Mouse (Mus musculus) left cerebral cortex, postnatal 10 days (tissue): Measurements from ENCODE around the gene Nol9. TPM values are rescaled to one million over a fixed set of nuclear protein-coding genes. Genes with fewer than 3 reads are reported as not detected.

Source experiments
- DNase-seq, 2 experiments: peaks; one replicate each; pipeline ENCODE4 v3.0.0; 2021 to 2022; ENCODE audit warnings: low spot score in 2 of 2, mixed read lengths in 1 of 2; ENCODE audit errors: extremely low spot score in 1 of 2
- intact Hi-C: fragments of 180-260 bp; cut with DNase I; formaldehyde crosslinking; loops from one replicate; pipeline ENCODE4 v1.15.1; 2025
- total RNA-seq, 2 experiments: library from RNA; stranded (reverse); gene quantifications; 2 replicates each; pipeline ENCODE4 v1.2.3; 2021

Gene Nol9
- total RNA-seq, 2 experiments from 2014 or later = 25.3 to 27.7 TPM

GRCm38 (mm10) chr4:152083611-152084220 is 44.6 kb downstream of the Nol9 start:
- peak in 1 of 2 experiments; percentile 38 for DNase-seq
- intact Hi-C loops = no loop called here

DNA sequence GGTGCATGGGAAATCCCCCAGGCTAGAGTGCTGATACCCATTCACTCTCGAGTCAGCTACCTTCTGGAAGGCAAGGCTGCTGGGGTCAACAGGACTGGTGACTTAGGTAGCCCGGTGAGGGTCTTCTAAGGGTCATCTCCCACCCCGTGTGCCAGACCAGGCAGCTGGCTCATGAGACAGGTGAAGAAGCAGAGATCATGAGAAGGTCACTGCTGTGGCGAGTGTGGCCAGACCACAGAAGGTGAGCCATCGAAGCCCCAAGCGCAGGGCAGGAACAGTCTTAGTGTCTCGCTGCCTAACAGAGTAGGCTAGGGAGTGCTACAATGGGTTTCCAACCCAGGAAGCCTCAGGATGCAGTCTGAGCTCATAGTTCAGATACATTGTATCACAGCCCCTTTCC is 45.5 kb downstream of the Nol9 start:
- no peak for DNase-seq
- intact Hi-C loops = no loop called here

- intact Hi-C loops = no loop called here
- peak in 1 of 2 experiments; percentile 81 for DNase-seq
Observed at GRCm38 (mm10) chr4:152086505-152087210, 47.5 kb downstream of the Nol9 start.

- intact Hi-C loops = no loop called here
- DNase-seq = no peak
Observed at GRCm38 (mm10) chr4:152087211-152088081, 48.3 kb downstream of the Nol9 start.

GRCm38 (mm10) chr4:152088133-152088532 is 49.0 kb downstream of the Nol9 start:
- peak in 1 of 2 experiments; percentile 57 for DNase-seq
- intact Hi-C loops = no loop called here

DNA sequence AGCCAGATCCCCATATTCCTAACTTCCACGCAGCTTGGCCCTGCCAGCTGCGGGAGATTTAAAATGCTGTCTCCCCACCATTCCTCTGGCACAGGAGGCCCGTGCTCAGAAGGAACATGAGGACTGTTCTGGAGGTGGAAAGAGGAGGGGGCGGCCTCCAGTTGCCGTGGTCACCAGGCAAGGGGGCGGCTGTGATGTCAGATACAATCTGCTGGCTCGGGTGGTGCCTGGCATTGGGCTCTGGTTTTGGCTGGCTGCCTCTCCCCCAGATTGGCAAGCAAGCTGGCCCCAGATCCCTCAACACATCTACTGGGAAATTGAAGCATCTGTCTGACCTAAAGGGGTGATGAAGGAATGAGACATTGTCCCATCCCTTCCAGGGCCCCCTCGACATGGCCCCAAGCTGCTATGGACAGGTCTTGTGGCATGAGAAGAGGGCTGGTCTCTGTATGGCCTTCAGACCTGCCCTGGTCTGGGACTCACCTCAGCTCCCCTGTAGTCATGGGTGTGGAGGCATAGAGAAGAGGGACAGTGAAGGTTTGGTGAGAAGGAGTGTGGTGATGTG is 49.5 kb downstream of the Nol9 start:
- intact Hi-C loops = no loop called here
- peak; percentile 73 to 83 for DNase-seq

DNA sequence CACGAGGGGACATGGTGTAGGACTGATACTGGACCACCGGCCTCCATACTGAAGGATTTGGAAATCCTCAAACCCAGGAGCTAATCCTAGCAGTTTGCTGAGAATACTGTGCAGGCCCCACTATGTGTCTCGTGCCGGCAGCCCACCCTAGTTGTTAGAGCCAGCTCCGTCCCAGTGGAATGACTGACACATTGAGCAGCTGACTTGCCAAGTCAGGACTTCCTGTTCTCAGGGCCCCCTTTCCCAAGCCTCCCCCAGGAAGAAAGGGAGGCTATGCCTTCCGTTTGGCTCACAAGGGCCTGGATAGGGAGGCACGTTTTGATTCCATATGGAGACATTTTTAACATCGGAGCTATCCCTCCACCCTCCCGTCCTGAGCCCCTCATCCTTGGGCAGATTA is 51.1 kb downstream of the Nol9 start:
- intact Hi-C loops = no loop called here
- no peak for DNase-seq

- no peak for DNase-seq
- intact Hi-C loops = no loop called here
Observed at GRCm38 (mm10) chr4:152092751-152093293, 53.7 kb downstream of the Nol9 start.

DNA sequence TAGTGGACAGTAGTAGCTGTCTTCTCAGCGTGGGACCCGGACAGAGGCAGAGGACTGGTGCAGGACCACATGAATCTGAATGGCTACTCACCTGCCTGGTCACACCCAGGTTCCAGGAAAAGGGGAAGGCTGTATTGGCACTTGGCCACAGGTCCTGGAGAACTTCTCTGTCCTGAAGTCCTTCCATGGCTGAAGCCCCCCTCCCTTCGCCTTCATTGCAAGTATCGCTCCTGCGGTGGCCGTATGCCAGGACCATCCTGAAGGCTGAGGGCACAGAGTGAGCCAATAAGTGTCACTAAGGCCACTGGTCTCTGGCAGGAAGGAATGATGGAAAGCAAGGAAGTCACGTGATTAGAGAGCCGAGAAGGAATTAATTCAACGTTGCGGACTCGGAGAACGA is 55.1 kb downstream of the Nol9 start:
- peak in 1 of 2 experiments; percentile 58 for DNase-seq
- intact Hi-C loops = no loop called here

DNA sequence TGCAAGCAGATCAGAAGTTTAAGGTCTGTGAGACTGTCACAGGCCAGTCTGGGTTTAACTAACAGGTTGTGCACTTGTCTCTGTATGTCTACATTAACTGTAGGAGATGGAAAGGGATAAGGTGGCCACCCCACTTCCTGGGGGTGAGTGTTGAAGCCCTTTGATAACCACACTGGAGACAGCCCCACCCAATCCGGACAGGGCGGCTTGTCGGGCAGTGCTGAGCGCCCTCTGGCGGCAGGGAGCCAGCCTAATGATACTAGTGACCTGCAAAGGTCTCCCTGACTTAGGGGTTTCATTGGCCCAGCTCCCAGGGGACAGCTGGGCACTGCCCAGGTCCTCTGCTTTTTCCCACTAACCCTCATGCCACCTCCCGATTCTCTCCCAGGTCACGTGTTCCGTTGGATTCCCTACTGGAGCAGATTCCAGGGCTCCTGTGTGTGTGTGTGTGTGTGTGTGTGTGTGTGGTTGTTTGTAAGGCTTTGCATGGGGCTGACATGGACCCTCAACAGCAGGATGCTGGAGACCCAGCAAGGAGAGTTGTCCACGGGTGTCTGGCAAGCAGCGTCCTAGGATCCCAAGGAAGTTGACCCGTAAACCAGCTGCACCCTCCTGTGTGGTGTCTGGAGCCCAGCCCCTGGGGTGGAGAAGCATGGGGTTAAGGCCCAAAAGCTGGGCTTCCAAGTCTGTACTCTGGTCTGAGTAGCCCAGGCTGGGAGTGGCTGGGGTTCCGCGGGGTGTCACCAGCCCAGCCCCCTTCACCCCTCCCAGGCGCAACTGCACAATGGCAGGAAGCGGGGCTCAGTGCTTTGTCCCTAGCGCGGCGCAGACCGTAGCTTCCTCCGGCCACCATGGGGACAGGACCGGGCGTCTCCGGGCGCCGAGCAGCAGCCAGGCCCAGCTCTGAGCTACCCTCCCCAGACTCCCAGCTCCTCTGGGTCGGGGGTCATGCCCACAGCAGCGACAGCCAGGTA is 57.1 kb downstream of the Nol9 start:
- intact Hi-C loops = no loop called here
- peak in 1 of 2 experiments; percentile 90 for DNase-seq

DNA sequence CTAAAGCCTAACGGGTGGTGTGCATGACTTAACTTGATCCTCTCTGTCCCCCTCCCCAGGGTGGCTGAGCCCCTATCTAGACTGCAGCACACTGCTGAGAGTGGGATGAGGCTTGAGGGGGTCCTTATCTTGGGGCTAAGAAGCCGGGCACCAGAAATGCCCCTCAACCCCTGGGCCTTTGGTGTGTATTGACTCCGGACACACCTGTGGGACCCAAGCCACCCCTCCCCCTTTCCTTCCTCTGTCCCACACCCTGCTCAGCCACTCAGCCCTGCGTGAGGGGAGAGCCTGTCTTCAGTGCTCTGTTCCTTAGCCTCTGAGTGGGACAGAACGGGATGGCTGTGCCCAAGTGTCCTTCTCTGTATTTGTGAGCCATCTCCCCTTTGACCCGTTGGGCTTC is 57.8 kb downstream of the Nol9 start:
- peak in 1 of 2 experiments; percentile 74 for DNase-seq
- intact Hi-C loops = no loop called here

DNA sequence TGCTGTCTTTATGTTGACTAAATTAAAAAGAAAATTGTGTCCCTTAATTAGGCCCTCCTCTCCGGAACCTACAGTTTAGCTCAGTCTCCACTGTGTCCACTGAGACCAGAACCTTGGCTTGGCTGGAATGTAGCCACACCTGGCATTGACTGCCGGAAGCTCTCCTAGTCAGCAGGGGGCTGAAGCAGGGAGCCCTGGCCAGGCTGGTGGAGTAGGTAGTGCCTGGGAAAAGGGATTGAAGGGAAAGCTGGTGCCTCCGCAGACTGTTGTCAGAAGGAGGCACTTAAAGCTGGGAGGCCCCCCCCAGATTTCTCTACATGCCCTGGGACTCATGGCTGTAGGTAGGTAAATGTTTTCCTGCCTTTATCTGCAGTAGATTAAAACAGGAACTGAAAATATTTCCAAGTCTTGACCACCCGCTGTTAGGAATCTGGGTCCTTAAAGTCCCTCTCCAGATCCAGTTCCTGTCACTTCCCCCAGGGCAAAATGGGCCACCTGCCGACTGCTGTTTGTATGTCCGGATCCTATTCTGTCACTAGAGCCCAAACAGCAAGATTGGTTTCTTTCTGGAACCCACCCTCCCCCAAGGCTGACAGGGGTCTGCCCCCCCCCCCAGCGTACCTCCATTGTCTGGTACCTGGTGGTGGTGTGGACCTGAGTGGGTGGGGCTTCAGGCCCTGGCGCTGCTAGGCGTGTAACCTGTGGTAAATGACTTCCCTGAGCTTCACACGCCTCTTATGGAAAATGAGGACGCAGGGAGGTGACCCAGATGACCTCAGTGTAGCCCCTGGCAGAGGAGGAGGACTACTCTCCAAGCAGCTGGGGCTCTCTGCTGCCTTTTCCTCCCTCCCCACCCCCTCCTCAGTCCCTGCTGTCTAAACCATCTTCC is 59.0 kb downstream of the Nol9 start:
- DNase-seq = peak in 1 of 2 experiments; percentile 78
- intact Hi-C loops = no loop called here

DNA sequence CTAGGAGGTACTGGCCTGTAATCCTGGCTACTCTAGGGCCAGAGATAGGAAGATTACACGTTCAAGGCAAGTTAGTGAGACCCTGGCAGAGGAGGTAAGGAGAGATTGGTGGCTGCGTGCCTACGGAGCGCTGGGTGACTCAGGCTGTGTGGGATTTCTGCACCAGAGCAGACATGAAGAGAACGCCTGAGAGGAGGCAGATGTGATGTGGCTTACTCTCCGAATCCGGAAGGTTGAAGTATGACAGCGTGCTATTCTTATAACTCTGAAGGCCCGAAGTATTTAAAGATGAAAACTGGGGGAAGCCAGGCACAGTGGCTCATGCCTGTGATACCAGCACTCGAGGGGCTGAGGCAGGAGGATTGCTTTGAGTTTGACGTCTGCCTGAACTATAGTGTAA is 61.4 kb downstream of the Nol9 start:
- intact Hi-C loops = no loop called here
- no peak for DNase-seq

- intact Hi-C loops = no loop called here
Observed at GRCm38 (mm10) chr4:152101081-152101653, 62.0 kb downstream of the Nol9 start.

DNA sequence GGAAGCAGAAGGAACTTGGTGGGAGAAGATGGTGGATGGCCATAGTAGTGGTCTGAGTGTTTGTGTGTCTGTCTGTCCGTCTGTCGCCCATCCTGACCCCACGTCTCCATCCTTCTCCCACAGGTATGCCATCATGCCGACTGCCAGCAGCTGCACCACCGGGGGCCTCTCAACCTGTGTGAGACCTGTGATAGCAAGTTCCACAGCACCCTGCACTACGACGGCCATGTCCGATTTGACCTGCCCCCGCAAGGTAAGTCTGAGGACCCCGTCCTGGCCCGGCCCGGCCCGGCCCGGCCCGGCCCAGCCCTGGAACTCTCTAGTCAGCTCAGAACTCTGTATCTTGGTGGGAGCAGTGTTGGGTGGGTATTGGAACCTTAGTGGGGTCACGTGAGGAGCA is 62.8 kb downstream of the Nol9 start:
- intact Hi-C loops = no loop called here
- DNase-seq = no peak

More at GRCm38 (mm10) chr4:152101081-152101653, 62.0 kb downstream of the Nol9 start:
- no peak for DNase-seq

DNA sequence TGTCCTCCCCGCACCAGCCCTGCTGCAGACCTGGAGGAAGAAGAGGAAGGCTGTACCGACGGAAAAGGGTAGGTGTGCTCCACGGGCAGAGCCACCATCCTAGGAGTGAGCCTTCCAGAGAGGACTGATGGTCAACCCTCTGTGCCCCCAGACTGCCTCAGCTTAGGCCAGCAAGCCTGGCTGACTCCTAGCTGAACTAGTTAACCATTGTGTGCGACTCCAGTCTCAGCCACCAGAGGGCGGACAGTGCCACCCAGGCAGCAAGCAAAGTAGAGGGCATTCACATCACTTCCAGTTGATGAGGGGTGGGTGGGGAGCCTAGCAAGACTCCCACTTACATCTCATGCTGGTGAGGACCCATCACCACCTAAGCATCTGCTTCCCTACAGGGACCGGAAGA is 63.9 kb downstream of the Nol9 start:
- intact Hi-C loops = no loop called here
- DNase-seq = peak in 1 of 2 experiments; percentile 82

DNA sequence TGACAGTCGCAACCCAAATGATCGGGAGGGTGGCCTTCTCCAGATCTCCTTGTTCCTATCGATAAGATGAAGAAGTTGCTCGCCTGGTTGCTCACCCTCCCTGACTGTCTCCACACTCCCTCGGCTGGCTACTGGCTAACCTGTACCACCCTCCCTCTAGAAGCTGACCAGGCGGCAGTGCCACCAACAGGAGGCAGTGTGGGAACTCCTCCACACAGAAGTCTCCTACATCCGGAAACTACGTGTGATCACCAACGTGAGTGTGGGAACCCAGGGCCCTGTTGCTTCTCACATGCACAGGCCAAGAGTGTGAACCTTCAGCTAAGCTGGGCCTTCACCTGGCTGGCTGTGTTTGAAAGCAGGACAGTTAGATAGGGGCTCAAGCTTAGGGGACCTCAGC is 67.6 kb downstream of the Nol9 start:
- intact Hi-C loops = no loop called here
- DNase-seq = no peak
